Mouse (Mus musculus): ENCODE results near the gene Nkain2.
"Not testable (repeated sequence)": the region's sequence is repeated elsewhere in the genome, so short reads cannot be mapped to it uniquely, and the experiment has no call there.

Nkain2 gene

GRCm38 (mm10) chr10:32058251-32058650 lies 832.0 kb downstream of the Nkain2 start:
- DNase-seq (ENCODE audit: low read depth, low spot score): no peak

- no peak for DNase-seq (ENCODE audit: low read depth, low spot score)
These were observed 837.5 kb downstream of the Nkain2 start for GRCm38 (mm10) chr10:32052546-32053295.

GRCm38 (mm10) chr10:32052045-32052444 lies 838.2 kb downstream of the Nkain2 start:
- no peak for DNase-seq (ENCODE audit: low read depth, low spot score)

GRCm38 (mm10) chr10:32029996-32030395 lies 860.3 kb downstream of the Nkain2 start:
- no peak for DNase-seq (ENCODE audit: low read depth, low spot score)

- DNase-seq (ENCODE audit: low read depth, low spot score): no peak
These were observed 871.9 kb downstream of the Nkain2 start for GRCm38 (mm10) chr10:32018385-32018784.

GRCm38 (mm10) chr10:32001216-32001753 lies 889.0 kb downstream of the Nkain2 start:
- no peak for DNase-seq (ENCODE audit: low read depth, low spot score)

- DNase-seq (ENCODE audit: low read depth, low spot score): no peak
These were observed 897.1 kb downstream of the Nkain2 start for GRCm38 (mm10) chr10:31993205-31993604.

- DNase-seq (ENCODE audit: low read depth, low spot score): no peak
These were observed 911.9 kb downstream of the Nkain2 start for GRCm38 (mm10) chr10:31978387-31978786.

GRCm38 (mm10) chr10:31947178-31947726 lies 943.0 kb downstream of the Nkain2 start:
- DNase-seq (ENCODE audit: low read depth, low spot score): no peak

GRCm38 (mm10) chr10:31931961-31932360 lies 958.3 kb downstream of the Nkain2 start:
- no peak for DNase-seq (ENCODE audit: low read depth, low spot score)

- peak; percentile 15 for DNase-seq (ENCODE audit: low read depth, low spot score)
These were observed 962.6 kb downstream of the Nkain2 start for GRCm38 (mm10) chr10:31927657-31928056.

GRCm38 (mm10) chr10:31920901-31921300 lies 969.4 kb downstream of the Nkain2 start:
- DNase-seq (ENCODE audit: low read depth, low spot score): not testable (repeated sequence)

GRCm38 (mm10) chr10:31907488-31907887 lies 982.8 kb downstream of the Nkain2 start:
- DNase-seq (ENCODE audit: low read depth, low spot score): no peak

GRCm38 (mm10) chr10:31899501-31899900 lies 990.8 kb downstream of the Nkain2 start:
- no peak for DNase-seq (ENCODE audit: low read depth, low spot score)

GRCm38 (mm10) chr10:31873323-31873895 lies 1016.9 kb downstream of the Nkain2 start:
- no peak for DNase-seq (ENCODE audit: low read depth, low spot score)

GRCm38 (mm10) chr10:31868275-31868674 lies 1022.0 kb downstream of the Nkain2 start:
- no peak for DNase-seq (ENCODE audit: low read depth, low spot score)

GRCm38 (mm10) chr10:31827041-31827440 lies 1063.2 kb downstream of the Nkain2 start:
- no peak for DNase-seq (ENCODE audit: low read depth, low spot score)

GRCm38 (mm10) chr10:31812543-31812942 lies 1077.7 kb downstream of the Nkain2 start:
- no peak for DNase-seq (ENCODE audit: low read depth, low spot score)

GRCm38 (mm10) chr10:31742443-31743057 lies 1147.7 kb downstream of the Nkain2 start:
- peak; percentile 8 for DNase-seq (ENCODE audit: low read depth, low spot score)

- DNase-seq (ENCODE audit: low read depth, low spot score): no peak
These were observed 1162.2 kb downstream of the Nkain2 start for GRCm38 (mm10) chr10:31728036-31728435.

GRCm38 (mm10) chr10:31647270-31647669 lies 1243.0 kb downstream of the Nkain2 start:
- no peak for DNase-seq (ENCODE audit: low read depth, low spot score)

GRCm38 (mm10) chr10:31646083-31646482 lies 1244.2 kb downstream of the Nkain2 start:
- no peak for DNase-seq (ENCODE audit: low read depth, low spot score)
